Mouse (Mus musculus): Measurements from ENCODE around the gene Tcp11l2. TPM values are rescaled to one million over a fixed set of nuclear protein-coding genes. Genes with fewer than 3 reads are reported as not detected.

Tcp11l2 gene
- total RNA-seq, 4 experiments from 2014 or later = 31.0 to 44.5 (median 39.1) TPM

GRCm38 (mm10) chr10:84556120-84556519, 20.3 kb upstream of the Tcp11l2 start:
- no peak for DNase-seq (ENCODE audit: low spot score in 2 of 2)

DNA sequence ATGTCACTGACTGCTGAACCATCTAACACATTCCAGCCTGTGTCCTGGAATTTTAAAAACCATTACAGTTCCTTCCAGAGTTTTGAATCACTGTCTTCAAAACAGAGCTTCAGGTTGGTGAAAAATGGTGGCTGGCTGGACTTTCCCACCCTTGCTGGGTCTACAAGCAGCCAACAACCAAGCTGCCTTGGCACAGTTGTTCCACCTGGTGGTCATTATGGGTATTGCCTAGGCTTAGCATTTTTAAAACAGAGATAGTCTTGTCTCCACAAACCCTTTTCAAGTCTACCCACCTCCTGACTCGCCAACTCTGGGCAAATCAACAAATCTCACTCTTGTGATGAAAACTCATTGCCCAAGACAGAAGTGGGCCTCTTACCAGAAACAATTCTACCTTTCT, 17.9 kb upstream of the Tcp11l2 start:
- DNase-seq (ENCODE audit: low spot score in 2 of 2) = no peak

GRCm38 (mm10) chr10:84559986-84560385, 16.4 kb upstream of the Tcp11l2 start:
- peak; percentile 43 to 70 for DNase-seq (ENCODE audit: low spot score in 2 of 2)

DNA sequence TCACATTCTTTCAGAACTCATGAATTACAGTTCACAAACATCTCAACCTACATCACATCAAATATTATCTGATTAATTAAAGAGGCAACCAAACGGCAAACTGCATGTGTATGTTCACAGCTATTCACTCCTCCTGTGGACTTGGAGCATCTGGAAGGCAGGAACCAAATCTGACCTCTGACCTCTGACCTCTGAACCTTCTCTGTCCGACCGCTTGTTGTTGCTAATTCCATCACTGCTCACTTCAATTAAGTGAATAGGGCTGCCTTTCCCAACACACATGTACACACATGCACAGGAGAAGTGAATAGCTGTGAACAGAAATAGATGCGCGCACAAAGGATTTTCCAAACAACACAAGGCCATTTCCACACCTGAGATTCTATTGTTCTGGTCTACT, 14.3 kb upstream of the Tcp11l2 start:
- no peak for DNase-seq (ENCODE audit: low spot score in 2 of 2)

GRCm38 (mm10) chr10:84562567-84563554, 13.6 kb upstream of the Tcp11l2 start:
- DNase-seq (ENCODE audit: low spot score in 2 of 2) = no peak

DNA sequence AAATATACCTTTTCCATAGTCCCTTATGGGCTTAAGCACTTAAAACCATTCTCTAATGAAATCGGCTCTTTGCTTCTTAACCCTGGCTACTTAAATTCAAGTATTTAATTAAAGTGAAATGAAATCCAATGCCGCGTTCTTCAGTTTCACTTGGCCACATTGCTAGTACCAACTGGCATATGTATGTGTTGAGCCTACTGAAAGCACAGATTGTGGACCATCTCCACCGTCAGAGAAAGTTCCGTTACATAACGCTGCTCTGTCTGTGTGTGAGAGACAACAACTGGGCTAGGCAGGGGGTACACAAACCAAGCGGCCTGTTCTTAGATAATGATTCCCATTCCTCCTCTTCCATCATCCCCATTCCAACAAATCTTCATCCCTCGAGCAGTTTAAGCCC, 12.0 kb upstream of the Tcp11l2 start:
- DNase-seq (ENCODE audit: low spot score in 2 of 2) = no peak

- no peak for DNase-seq (ENCODE audit: low spot score in 2 of 2)
These were observed 5.3 kb upstream of the Tcp11l2 start for GRCm38 (mm10) chr10:84571052-84571639.

- no peak for DNase-seq (ENCODE audit: low spot score in 2 of 2)
These were observed 2.6 kb upstream of the Tcp11l2 start for GRCm38 (mm10) chr10:84573671-84574420.

DNA sequence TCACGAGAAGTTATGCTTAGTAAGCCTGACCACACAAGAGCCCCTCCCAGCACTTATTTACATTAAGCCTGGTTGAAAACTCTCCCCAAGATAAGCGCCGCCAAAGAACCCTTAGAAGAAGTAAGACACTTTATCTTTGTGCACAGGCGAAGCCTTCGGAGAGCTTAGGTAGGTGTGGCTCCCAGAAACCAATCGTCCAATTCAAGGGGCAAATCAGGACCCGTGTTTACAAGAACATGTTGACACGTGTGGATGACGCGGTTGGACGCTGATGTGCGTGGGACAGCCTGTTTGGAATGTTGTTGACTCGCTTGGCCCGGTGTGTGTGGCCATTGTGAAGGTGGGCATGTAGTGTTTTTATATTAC, 414 bp upstream of the Tcp11l2 start:
- no peak for DNase-seq (ENCODE audit: low spot score in 2 of 2)

- DNase-seq (ENCODE audit: low spot score in 2 of 2) = peak; percentile 70 to 75
These were observed 773 bp downstream of the Tcp11l2 start for GRCm38 (mm10) chr10:84577071-84577727.

DNA sequence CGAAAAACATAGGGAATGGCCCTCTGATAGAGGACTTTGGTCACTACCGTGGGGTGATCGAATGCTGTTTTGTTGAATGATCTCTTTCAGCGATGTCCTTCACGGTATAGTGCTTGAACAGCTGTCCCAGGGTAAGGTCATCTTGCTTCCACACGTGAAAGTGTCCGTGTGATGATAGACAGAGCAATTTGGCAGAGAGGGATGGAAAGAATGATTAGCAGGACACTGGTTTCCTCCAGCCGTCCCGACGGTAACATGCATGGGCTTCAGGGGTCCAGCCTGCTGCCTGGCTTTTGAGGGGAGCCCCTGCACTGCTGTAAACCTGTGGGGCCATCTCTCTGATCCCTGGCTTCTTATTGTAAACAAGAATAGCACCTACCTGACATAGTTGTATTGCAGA, 2.3 kb downstream of the Tcp11l2 start:
- DNase-seq (ENCODE audit: low spot score in 2 of 2) = no peak

DNA sequence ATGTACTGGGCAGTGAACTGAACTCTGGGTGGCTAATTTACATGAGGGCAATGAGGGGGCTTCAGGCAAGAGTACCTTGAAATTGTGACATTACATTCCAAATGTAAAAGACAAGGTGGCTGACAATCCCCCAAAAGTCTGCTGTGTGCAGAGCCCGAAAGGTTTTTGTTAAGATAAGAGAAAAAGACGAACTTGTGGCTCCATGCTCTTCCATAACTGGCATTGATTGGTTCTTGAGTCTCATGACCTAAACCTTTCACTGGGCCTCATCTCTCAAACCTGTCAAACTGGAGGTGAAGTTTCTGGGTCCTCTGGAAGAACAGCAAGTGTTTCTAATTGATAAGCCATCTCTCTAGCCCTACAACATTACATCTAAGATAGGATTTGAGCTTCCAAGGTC, 3.1 kb downstream of the Tcp11l2 start:
- DNase-seq (ENCODE audit: low spot score in 2 of 2) = no peak

DNA sequence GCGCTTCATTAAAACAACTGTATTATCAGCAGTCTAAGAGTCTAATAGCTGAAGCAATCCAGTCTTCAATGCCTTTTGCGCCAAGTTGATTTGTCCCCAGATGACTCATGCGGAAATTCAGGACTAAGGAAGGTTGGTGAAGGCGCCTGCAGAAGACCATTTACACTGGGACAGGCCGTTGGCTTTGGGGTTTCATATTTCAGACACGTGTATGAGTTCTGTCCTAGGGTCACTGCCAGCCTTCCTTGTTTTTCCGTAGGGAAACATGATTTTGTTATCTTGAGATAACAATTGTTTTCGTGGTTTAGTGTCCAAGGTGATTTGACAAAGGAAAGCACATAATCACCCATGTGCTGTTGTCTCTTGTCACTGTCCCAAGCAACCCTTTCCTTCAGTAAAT, 4.8 kb downstream of the Tcp11l2 start:
- no peak for DNase-seq (ENCODE audit: low spot score in 2 of 2)

DNA sequence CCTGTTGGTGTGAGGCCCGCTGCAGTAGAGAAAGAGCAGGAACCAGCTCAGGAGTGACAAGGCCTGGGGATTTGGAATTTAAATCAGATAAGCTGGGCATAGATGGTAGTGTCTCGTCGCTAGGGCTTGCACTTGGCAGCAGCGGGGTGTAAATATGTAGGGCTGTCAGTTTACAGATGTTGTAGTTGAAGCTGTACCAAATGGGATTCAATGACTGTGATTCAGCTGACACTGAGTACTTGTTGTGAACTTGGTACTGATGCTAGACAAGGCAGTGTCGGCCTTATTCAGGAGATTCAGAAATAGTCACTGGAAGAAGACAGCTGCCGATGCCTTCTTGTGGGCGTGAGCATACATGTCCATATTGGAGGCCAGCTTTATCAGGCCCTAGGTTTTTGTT, 5.8 kb downstream of the Tcp11l2 start:
- no peak for DNase-seq (ENCODE audit: low spot score in 2 of 2)

DNA sequence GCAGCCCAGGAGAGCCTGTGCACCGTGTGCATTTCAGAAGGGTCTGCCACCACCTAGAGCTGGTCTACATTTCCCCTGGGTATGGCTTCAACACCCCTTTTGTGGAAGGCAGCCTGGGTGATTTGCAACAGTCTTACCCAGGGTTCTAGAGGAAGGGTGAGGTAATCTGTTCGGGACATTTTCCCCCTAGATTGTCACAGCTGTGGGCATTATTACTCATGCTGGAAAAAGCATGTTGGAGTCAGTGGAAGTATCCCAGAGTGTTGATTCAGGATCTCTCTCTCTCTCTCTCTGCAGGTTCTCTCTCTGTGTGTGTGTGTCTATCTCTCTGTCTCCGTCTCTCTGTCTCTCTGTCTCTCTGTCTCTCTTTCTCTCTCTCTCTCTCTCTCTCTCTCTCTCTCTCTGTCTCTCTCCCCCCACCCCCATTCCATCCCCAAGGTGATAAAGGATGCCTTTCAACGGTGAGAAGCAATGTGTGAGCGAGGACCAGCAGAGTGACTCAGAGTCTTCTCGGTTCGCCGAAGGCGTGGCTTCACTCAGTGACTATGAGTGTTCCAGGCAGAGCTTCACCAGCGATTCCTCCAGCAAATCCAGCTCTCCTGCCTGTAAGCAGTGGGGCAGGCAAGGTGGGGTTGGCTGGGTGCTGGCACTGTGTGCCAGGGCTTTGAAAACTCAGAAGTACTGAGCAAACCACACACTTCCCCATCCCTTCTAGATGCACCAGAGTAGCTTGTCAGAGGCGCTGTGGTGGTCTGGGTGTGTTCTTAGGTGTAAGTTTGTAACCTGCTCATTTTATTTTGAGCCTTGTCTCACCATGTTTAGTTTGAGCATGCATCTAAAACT, 8.2 kb downstream of the Tcp11l2 start:
- no peak for DNase-seq (ENCODE audit: low spot score in 2 of 2)

DNA sequence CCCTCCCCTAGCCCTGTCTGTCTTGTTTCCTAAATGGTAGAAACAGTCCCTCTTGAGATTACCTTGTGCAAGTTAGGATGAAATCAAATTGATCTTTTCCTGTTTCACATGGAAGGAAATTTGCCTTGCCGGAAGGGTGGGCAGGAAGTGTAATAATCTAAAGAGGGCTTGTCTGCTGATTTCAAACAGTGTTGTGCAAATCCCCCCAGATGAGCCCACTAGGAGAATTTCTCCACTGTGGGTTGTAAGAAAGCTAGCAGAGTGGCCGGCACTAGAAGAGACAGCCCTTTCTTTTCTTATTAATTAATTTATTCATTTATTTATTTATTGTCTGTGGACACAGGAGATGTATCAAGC, 8.8 kb downstream of the Tcp11l2 start:
- no peak for DNase-seq (ENCODE audit: low spot score in 2 of 2)

- no peak for DNase-seq (ENCODE audit: low spot score in 2 of 2)
These were observed 14.5 kb downstream of the Tcp11l2 start for GRCm38 (mm10) chr10:84590956-84591355.

DNA sequence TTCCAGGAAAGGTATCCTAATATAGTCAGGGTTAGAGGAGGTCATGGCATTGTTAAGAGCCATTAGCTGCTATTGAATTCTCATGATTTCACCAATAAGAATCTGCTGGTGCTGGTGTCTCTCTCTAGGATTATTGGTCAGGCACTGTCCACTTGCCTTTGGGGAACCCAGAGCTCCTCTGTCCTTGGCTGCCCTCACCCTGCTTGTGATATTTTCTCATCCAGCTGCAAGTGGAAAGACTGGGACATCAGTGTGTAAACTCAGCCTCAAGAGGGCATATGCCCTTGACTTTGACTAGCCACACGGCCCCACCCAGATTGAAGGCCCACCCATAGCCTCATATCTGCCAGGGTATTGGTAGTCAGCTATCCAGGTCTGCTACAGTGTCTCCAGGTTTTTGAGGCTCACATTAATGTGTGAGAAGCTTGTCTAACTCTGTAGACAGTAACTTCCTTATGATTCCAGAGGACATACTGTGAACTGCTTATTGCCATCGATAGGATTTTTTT, 15.3 kb downstream of the Tcp11l2 start:
- DNase-seq (ENCODE audit: low spot score in 2 of 2) = no peak

DNA sequence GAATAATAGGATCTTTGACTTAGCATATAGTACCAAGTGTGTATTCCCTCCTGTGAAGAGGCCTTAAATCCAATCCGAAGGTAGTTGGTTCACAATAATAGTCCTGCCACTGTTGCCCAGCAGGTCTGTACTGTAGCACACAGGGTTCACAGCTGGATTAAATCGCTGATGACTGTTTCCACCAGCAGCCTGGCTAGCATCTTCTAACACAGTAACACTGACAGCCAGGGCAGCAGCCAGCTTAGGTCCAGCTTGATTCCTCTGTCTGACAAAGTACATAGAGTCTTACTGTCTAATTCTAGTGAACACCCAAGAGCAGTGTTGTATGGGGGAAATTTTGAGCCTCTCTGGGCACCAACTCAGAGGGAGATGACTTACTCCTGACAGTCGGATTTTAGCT, 16.3 kb downstream of the Tcp11l2 start:
- DNase-seq (ENCODE audit: low spot score in 2 of 2) = no peak

DNA sequence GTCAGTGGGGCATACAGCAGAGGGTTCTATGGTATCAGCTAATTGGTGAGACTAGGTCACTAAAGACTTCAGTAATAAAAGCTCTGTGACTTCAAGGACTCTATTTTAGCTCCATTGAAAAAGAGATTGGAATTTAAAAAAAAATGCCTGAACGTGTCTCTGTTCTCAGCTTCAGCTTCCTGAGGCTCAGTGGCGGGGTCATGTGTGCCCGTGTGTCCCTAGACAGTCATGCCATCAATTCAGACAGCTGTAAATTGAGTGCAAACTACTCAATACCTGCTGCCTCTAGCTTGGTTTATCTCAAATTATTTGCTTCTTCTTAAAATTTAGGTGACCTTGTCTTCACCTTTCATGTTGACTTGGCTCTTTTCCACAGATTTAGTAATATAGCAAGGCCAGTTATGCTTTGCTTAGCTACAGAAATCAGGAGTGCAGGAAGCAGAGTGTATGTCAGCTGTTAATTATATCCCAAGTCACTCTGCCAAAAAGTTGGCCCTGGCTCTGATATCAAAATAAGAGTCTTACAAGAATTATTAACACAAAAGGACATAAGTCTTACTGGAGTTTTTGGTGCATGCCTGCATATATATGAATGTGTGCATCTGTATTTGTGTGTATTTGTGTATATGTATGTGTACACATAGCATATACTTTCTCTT, 20.8 kb downstream of the Tcp11l2 start:
- no peak for DNase-seq (ENCODE audit: low spot score in 2 of 2)

All from gastrocnemius, adult 8-10 months (tissue).